11 mouse cellular contexts compared by ENCODE assay signal in genomic region chr12:43813559-43813958, GRCm38 (mm10).
DNase-seq lines count a peak whose midpoint lies in the region; ATAC-seq and TF ChIP-seq lines count a peak whose summit lies in the region.
"Had no signal": no experiment of that assay in that cellular context is flagged by ENCODE, and none has a peak within 500 bp of the region (broad histone marks: within the 10 kb centered on the region; RNA-seq: fewer than 3 reads in every experiment).

No protein-coding gene starts in this region.

- H3K9me3 ChIP-seq in heart, embryonic 10.5 days: no peaks in the 10 kb centered on the region
- H3K9me3 ChIP-seq in neural tube, embryonic 11.5 days (ENCODE audit: control insufficient read depth, low read length): no peaks in the 10 kb centered on the region
- H3K9me3 ChIP-seq: heart, embryonic 13.5 days; limb, embryonic 15.5 days had no signal

- H3K4me1 ChIP-seq in heart, adult 2 months (ENCODE audit: control insufficient read depth, insufficient read depth, low read length): no peaks in the 10 kb centered on the region
- H3K4me1 ChIP-seq in heart, embryonic 10.5 days: no peaks in the 10 kb centered on the region
- H3K4me1 ChIP-seq in neural tube, embryonic 11.5 days (ENCODE audit: control insufficient read depth, insufficient read depth, low read length): no peaks in the 10 kb centered on the region
- H3K4me1 ChIP-seq: heart, embryonic 13.5 days; limb, embryonic 15.5 days had no signal

- no peaks in the 10 kb centered on the region for H3K36me3 ChIP-seq in heart, adult 2 months (ENCODE audit: control insufficient read depth, insufficient read depth, low read length)
- H3K36me3 ChIP-seq in heart, embryonic 10.5 days: no peaks in the 10 kb centered on the region
- no peaks in the 10 kb centered on the region for H3K36me3 ChIP-seq in neural tube, embryonic 11.5 days (ENCODE audit: control insufficient read depth, insufficient read depth, low read length)
- H3K36me3 ChIP-seq: heart, embryonic 13.5 days; limb, embryonic 15.5 days had no signal

- no peak overlapping the region for H3K4me3 ChIP-seq in heart, adult 2 months
- H3K4me3 ChIP-seq in heart, embryonic 10.5 days: no peak overlapping the region
- H3K4me3 ChIP-seq in neural tube, embryonic 11.5 days (ENCODE audit: low read depth, low read length): no peak overlapping the region
- H3K4me3 ChIP-seq: heart, embryonic 13.5 days; limb, embryonic 15.5 days; myocyte had no signal

- no peak overlapping the region for H3K27ac ChIP-seq in heart, adult 2 months
- H3K27ac ChIP-seq in heart, embryonic 10.5 days: no peak overlapping the region
- no peak overlapping the region for H3K27ac ChIP-seq in neural tube, embryonic 11.5 days (ENCODE audit: low read depth, low read length)
- H3K27ac ChIP-seq: heart, embryonic 13.5 days; limb, embryonic 15.5 days had no signal

- no peak for TF ChIP-seq POLR2A in heart, adult 2 months (IDR thresholded peaks at IDR 0.05; ENCODE audit: insufficient read depth, low read depth, low read length)

- intact Hi-C loops in heart, adult 2 months (cut with DNase I): no loop called here

- ATAC-seq in neural tube, embryonic 11.5 days (ENCODE audit: insufficient read depth, low FRiP score, low TSS enrichment): no peak

- WGBS in heart, adult 2 months: 15% methylated on average over 3 of the region's 3 CpGs
- WGBS in heart, embryonic 10.5 days: 9% methylated on average over 3 of the region's 3 CpGs
- 20% methylated on average over 3 of the region's 3 CpGs for WGBS in neural tube, embryonic 11.5 days

- no peaks in the 10 kb centered on the region for H3K27me3 ChIP-seq in heart, adult 2 months (ENCODE audit: control insufficient read depth, insufficient read depth, low read length)
- no peaks in the 10 kb centered on the region for H3K27me3 ChIP-seq in heart, embryonic 10.5 days (ENCODE audit: insufficient read depth, poor library complexity, severe bottlenecking)
- H3K27me3 ChIP-seq in neural tube, embryonic 11.5 days (ENCODE audit: control insufficient read depth, insufficient read depth, low read length): no peaks in the 10 kb centered on the region
- H3K27me3 ChIP-seq: heart, embryonic 13.5 days; limb, embryonic 15.5 days had no signal

- no peak overlapping the region for H3K4me2 ChIP-seq in neural tube, embryonic 11.5 days (ENCODE audit: low read depth)
- H3K4me2 ChIP-seq: heart, embryonic 13.5 days; limb, embryonic 15.5 days had no signal

- no peak for DNase-seq in heart, adult 2 months
- no peak for DNase-seq in heart, embryonic 10.5 days (ENCODE audit: low spot score)
- DNase-seq in neural tube, embryonic 11.5 days (ENCODE audit: low spot score): peak; percentile 11
- no peak for DNase-seq in neural tube, embryonic 10.5 days (ENCODE audit: extremely low spot score, low spot score)
- peak; percentile 8 for DNase-seq in forelimb bud, embryonic 11.5 days (ENCODE audit: low read depth, low spot score)
- DNase-seq in right cerebral cortex, postnatal 4 days: peak; percentile 55
- DNase-seq in urinary bladder, postnatal 10 days (ENCODE audit: low spot score): no peak
- no peak for DNase-seq in ovary, adult 18-20 months (ENCODE audit: low spot score)

- no peaks in the 10 kb centered on the region for H3K79me2 ChIP-seq in heart, adult 2 months (replicated peaks; ENCODE audit: control insufficient read depth, insufficient read depth, low read length)

- TF ChIP-seq CTCF in heart, adult 2 months (IDR thresholded peaks at IDR 0.05): peak; percentile 40

- TF ChIP-seq EP300 in heart, adult 2 months (IDR thresholded peaks at IDR 0.05; ENCODE audit: insufficient read depth, low read depth, low read length): no peak

- no peak overlapping the region for H3K9ac ChIP-seq in heart, adult 2 months (ENCODE audit: low read depth, low read length)
- H3K9ac ChIP-seq in neural tube, embryonic 11.5 days (ENCODE audit: low read length): no peak overlapping the region
- H3K9ac ChIP-seq: heart, embryonic 13.5 days; limb, embryonic 15.5 days had no signal

Comparison
In these comparisons a context has a peak if more than half of its experiments do, and no peak if none do; other contexts are left out.
1. DNase-seq: peak in neural tube, embryonic 11.5 days (single experiment), forelimb bud, embryonic 11.5 days (single experiment) and right cerebral cortex, postnatal 4 days (single experiment); none in heart, adult 2 months (0 of 2), heart, embryonic 10.5 days (single experiment), neural tube, embryonic 10.5 days (single experiment), urinary bladder, postnatal 10 days (single experiment) and ovary, adult 18-20 months (single experiment).